Comparison of ENCODE assay signal across 21 mouse cellular contexts in the genomic region with DNA sequence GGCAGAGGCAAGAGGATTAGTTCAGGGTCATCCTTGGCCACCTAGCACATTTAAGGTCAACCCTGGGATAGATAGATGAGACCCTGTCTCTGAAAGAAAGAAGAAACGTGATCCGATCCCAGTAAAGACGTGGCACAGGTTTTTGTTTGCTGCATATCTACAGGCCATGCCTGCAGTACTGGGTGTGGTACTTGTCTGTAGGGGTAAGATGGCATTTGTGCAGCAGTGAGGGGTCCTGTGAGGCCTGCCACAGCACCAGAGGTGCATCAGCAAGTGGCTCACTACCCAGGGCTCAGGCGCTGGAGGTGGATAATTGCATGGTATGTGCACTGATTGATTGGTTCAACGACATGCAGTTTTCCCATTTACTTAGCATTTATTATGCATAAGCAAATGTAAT. TPM values are rescaled to one million over a fixed set of nuclear protein-coding genes. Genes with fewer than 3 reads are reported as not detected.
DNase-seq lines count a peak whose midpoint lies in the region; ATAC-seq and TF ChIP-seq lines count a peak whose summit lies in the region.
"Had no signal": no experiment of that assay in that cellular context is flagged by ENCODE, and none has a peak within 500 bp of the region (broad histone marks: within the 10 kb centered on the region; RNA-seq: fewer than 3 reads in every experiment).

No protein-coding gene starts in this region.

- no peaks in the 10 kb centered on the region for H3K27me3 ChIP-seq in liver, embryonic 14.5 days (ENCODE audit: control insufficient read depth, insufficient read depth, low read length)
- H3K27me3 ChIP-seq: CH12.LX; forebrain, embryonic 15.5 days; heart, embryonic 12.5 days; hindbrain, embryonic 15.5 days; Patski had no signal

- peaks cover 3% of the 10 kb centered on the region for H3K9me3 ChIP-seq in liver, embryonic 14.5 days (ENCODE audit: control insufficient read depth, low read length)
- H3K9me3 ChIP-seq: forebrain, embryonic 15.5 days; heart, embryonic 12.5 days; hindbrain, embryonic 10.5 days; hindbrain, embryonic 15.5 days had no signal

- DNase-seq in liver, result peak; percentile 79
- peak; percentile 41 to 69 (median 63) for DNase-seq in liver, embryonic 14.5 days (ENCODE audit: low read depth in 3 of 3, low spot score in 3 of 3)
- no peak for DNase-seq in kidney, postnatal 25 days
- no peak for DNase-seq in heart, adult 18-20 months
- DNase-seq: adrenal gland, postnatal 14 days; cerebellum, adult 11-12 months; cerebellum, adult 9-11 months; cerebellum, postnatal 36 days; gastrocnemius, postnatal 10 days; heart, adult 2 months had no signal

- H3K9ac ChIP-seq in liver, embryonic 14.5 days (replicated peaks), result peak overlapping the region; percentile 16; the same call in 1 of the 2 replicates
- H3K9ac ChIP-seq: forebrain, embryonic 15.5 days; heart, embryonic 12.5 days; hindbrain, embryonic 15.5 days had no signal

- peak overlapping the region; percentile 39 for H3K4me2 ChIP-seq in liver, embryonic 14.5 days (ENCODE audit: low read depth)
- H3K4me2 ChIP-seq: forebrain, embryonic 15.5 days; heart, embryonic 12.5 days; hindbrain, embryonic 15.5 days had no signal

- peaks cover 9% of the 10 kb centered on the region for H3K36me3 ChIP-seq in liver, embryonic 14.5 days (replicated peaks; ENCODE audit: control insufficient read depth, insufficient read depth, low read depth)

- 0 out of 2 replicates have a peak, but pooled peaks have one; percentile 4 for TF ChIP-seq CTCF in liver, embryonic 14.5 days (IDR thresholded peaks at IDR 0.05; ENCODE audit: low read depth)

- no peak overlapping the region for H3K4me3 ChIP-seq in liver, embryonic 14.5 days (ENCODE audit: insufficient read depth in 1 of 2, low read depth in 2 of 2, low read length in 2 of 2)
- H3K4me3 ChIP-seq: embryonic facial prominence, embryonic 10.5 days; erythroblast, embryonic 14.5 days; forebrain, embryonic 15.5 days; heart, adult 2 months; heart, embryonic 12.5 days; hindbrain, embryonic 10.5 days; hindbrain, embryonic 15.5 days had no signal

- ATAC-seq in erythroblast, adult 5-6 weeks (replicated peaks; ENCODE audit: low FRiP score, poor library complexity, severe bottlenecking), result peak; percentile 49
- peak; percentile 62 for ATAC-seq in liver, embryonic 14.5 days (ENCODE audit: insufficient read depth)
- ATAC-seq in megakaryocyte-erythroid progenitor cell, adult 5-6 weeks (replicated peaks; ENCODE audit: low FRiP score, low TSS enrichment, poor library complexity, severe bottlenecking), result 0 out of 2 replicates have a peak, but pooled peaks have one; percentile 43
- ATAC-seq: activated CD4-positive, CD25-positive, alpha-beta regulatory T cell, adult 4 months; forebrain, embryonic 15.5 days; Patski had no signal

- peak; percentile 91 for TF ChIP-seq EP300 in liver, embryonic 14.5 days (IDR thresholded peaks at IDR 0.05; ENCODE audit: low read depth)

- H3K4me1 ChIP-seq in liver, embryonic 14.5 days (replicated peaks; ENCODE audit: control insufficient read depth in 2 of 2, insufficient read depth in 2 of 2, low read length in 1 of 2), result peaks cover 66 to 71% of the 10 kb centered on the region in 2 experiments
- H3K4me1 ChIP-seq: embryonic facial prominence, embryonic 10.5 days; forebrain, embryonic 15.5 days; hindbrain, embryonic 10.5 days; hindbrain, embryonic 15.5 days had no signal

- H3K27ac ChIP-seq in liver, embryonic 14.5 days, result peak overlapping the region; percentile 93
- H3K27ac ChIP-seq: embryonic facial prominence, embryonic 10.5 days; forebrain, embryonic 15.5 days; heart, adult 2 months; hindbrain, embryonic 10.5 days; hindbrain, embryonic 15.5 days had no signal

- WGBS in liver, embryonic 14.5 days (ENCODE audit: insufficient replicate concordance), result 44% methylated on average over 5 of the region's 5 CpGs

RNA-seq across cellular contexts. Expression of a gene that starts 31.3 kb away (rescaled TPM):
- total RNA-seq in erythroblast, adult 5-6 weeks (2015; ENCODE audit: low replicate concordance), result 43.5 and 61.5 TPM in 2 replicates
- 71.8 and 77.1 TPM in 2 replicates for total RNA-seq in erythroblast, adult 5-6 weeks (2017; ENCODE audit: low replicate concordance)
- 20.9 and 27.7 TPM in 2 replicates for polyA plus RNA-seq in liver, embryonic 14.5 days (2012; rRNA removed)
- 69.1 and 75.0 TPM in 2 replicates for polyA plus RNA-seq in liver, embryonic 14.5 days (2014; fragmentation: Nextera tagmentation; extraction: Ambion mirVana)
- 89.1 and 93.7 TPM in 2 replicates for total RNA-seq in megakaryocyte-erythroid progenitor cell, adult 5-6 weeks (2014; fragmentation: Nextera tagmentation)
- total RNA-seq in megakaryocyte-erythroid progenitor cell, adult 5-6 weeks (2017), result 88.2 and 109 TPM in 2 replicates
- 10 to 100 TPM; 10.6 to 11.3 TPM for total RNA-seq in heart, adult 18-20 months (2021)

RNA-seq across cellular contexts. Expression of a gene that starts 38.5 kb away (rescaled TPM):
- total RNA-seq in erythroblast, adult 5-6 weeks (2015; ENCODE audit: low replicate concordance), result 30.6 and 50.6 TPM in 2 replicates
- 38.8 and 44.6 TPM in 2 replicates for total RNA-seq in erythroblast, adult 5-6 weeks (2017; ENCODE audit: low replicate concordance)
- 11.4 and 11.5 TPM in 2 replicates for polyA plus RNA-seq in liver, embryonic 14.5 days (2012; rRNA removed)
- polyA plus RNA-seq in liver, embryonic 14.5 days (2014; fragmentation: Nextera tagmentation; extraction: Ambion mirVana), result 15.8 and 16.9 TPM in 2 replicates
- total RNA-seq in megakaryocyte-erythroid progenitor cell, adult 5-6 weeks (2014; fragmentation: Nextera tagmentation), result 11.8 and 30.5 TPM in 2 replicates
- total RNA-seq in megakaryocyte-erythroid progenitor cell, adult 5-6 weeks (2017), result 19.4 and 26.2 TPM in 2 replicates
- total RNA-seq in heart, adult 18-20 months (2021), result 10 to 100 TPM; 11.3 to 16.5 TPM

RNA-seq across cellular contexts. Expression of a gene that starts 39.0 kb away (rescaled TPM):
- 46.1 and 60.4 TPM in 2 replicates for total RNA-seq in erythroblast, adult 5-6 weeks (2015; ENCODE audit: low replicate concordance)
- 18.0 and 28.7 TPM in 2 replicates for total RNA-seq in erythroblast, adult 5-6 weeks (2017; ENCODE audit: low replicate concordance)
- 10.1 and 10.8 TPM in 2 replicates for polyA plus RNA-seq in liver, embryonic 14.5 days (2012; rRNA removed)
- polyA plus RNA-seq in liver, embryonic 14.5 days (2014; fragmentation: Nextera tagmentation; extraction: Ambion mirVana), result 12.7 and 13.5 TPM in 2 replicates
- total RNA-seq in megakaryocyte-erythroid progenitor cell, adult 5-6 weeks (2014; fragmentation: Nextera tagmentation), result 25.0 and 36.0 TPM in 2 replicates
- total RNA-seq in megakaryocyte-erythroid progenitor cell, adult 5-6 weeks (2017), result 19.5 and 24.5 TPM in 2 replicates
- total RNA-seq in heart, adult 18-20 months (2021), result 10 to 100 TPM; 10.4 to 12.1 TPM

RNA-seq across cellular contexts. Expression of a gene that starts 45.8 kb away (rescaled TPM):
- 2.5 and 5.8 TPM in 2 replicates for total RNA-seq in erythroblast, adult 5-6 weeks (2015; ENCODE audit: low replicate concordance)
- total RNA-seq in erythroblast, adult 5-6 weeks (2017; ENCODE audit: low replicate concordance), result 2.2 and 3.5 TPM in 2 replicates
- 4.0 and 5.2 TPM in 2 replicates for polyA plus RNA-seq in liver, embryonic 14.5 days (2012; rRNA removed)
- 9.4 and 12.8 TPM in 2 replicates for polyA plus RNA-seq in liver, embryonic 14.5 days (2014; fragmentation: Nextera tagmentation; extraction: Ambion mirVana)
- 12.7 and 21.0 TPM in 2 replicates for total RNA-seq in megakaryocyte-erythroid progenitor cell, adult 5-6 weeks (2014; fragmentation: Nextera tagmentation)
- total RNA-seq in megakaryocyte-erythroid progenitor cell, adult 5-6 weeks (2017), result 10.5 and 10.8 TPM in 2 replicates
- 1 to 10 TPM; 4.1 to 5.8 TPM for total RNA-seq in heart, adult 18-20 months (2021)

Comparison
In these comparisons a context has a peak if more than half of its experiments do, and no peak if none do; other contexts are left out.
1. DNase-seq: peak in liver (single experiment) and liver, embryonic 14.5 days (3 of 3); none in kidney, postnatal 25 days (0 of 2) and heart, adult 18-20 months (0 of 2).
2. Peak in every context shown above with its lines, with median percentiles within 50 percentile points of each other: ATAC-seq.